Mouse (Mus musculus): ENCODE results near the gene Nsdhl.

Nsdhl gene

DNA sequence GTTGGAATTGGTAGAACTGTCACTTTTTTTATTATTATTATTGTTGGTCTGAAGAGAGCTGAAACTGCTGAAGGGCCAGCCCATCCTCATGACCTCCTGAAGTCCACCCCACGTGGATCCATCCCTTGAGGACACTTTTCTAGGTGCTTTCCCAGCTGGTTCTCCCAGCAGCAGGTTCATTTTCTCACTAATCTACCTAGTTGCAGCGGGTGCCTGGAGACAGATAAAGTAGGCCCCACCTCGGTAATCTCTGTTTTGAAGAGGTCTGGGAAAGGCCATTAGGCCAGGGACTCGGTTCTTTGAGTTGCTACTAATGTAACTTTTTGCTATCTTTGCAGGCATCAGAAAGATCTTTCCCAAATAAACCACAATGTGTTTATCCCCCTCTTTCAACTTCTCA is 87.3 kb downstream of the Nsdhl start:
- no peak for DNase-seq

DNA sequence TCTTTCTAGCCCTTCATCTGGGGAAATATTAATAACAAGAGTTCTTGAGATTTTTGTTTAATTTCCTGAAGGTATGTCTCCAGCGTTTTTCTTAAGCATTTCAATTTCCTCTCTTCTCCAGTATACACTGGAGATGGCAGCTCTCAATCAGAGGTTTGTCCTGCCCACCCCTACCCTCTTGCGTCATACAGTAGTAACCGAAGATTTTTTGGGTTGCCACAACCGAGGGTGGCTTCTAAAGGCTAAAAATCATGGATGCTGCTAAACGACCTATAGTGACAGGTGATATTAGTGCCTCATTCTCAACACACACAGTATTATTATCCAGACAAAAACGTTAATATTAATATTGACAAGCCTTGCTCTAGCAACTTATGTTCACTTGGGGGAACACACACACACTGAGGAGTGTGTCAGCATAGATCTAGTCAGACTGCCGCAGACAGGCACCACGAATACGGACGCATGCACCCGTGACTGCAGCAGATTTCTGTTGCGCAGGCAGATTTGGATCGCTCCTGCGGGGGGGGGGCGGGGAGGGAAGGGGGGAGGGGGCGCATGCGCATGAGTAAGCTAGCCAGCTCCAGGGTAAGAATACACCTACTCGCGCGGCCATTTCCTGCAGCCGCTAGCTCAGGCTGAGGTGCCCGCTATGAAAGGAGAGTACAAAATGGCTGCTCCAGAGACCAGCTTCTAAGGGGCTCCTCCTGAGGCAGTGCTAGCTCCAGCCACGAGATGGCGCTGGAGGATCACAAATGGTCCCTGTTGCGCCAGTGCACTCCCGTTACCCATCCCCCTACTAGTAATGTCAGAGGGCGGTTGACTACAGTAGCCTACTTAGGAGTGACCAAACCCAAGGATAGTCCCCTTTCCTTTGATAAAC is 89.5 kb downstream of the Nsdhl start:
- DNase-seq = peak; percentile 89
